Mouse (Mus musculus) urinary bladder, adult 18-20 months (tissue): ENCODE measurements around the gene Olfr70.

ENCODE experiments used
- DNase-seq, 2 experiments: peaks; one replicate each; pipeline ENCODE4 v3.0.0; 2022; ENCODE audit warnings: low spot score in 2 of 2, mixed read lengths in 2 of 2

Olfr70 gene

GRCm38 (mm10) chr4:43711821-43712220 lies 11.2 kb upstream of the Olfr70 start:
- peak; percentile 59 to 73 for DNase-seq

GRCm38 (mm10) chr4:43709869-43710268 lies 9.3 kb upstream of the Olfr70 start, which contains the start of gene Olfr71:
Olfr71 (minus strand) TSS chr4:43710255.
- no peak for DNase-seq

- no peak for DNase-seq
These were observed 5.4 kb upstream of the Olfr70 start for GRCm38 (mm10) chr4:43705991-43706390.

- no peak for DNase-seq
These were observed 3.2 kb upstream of the Olfr70 start for GRCm38 (mm10) chr4:43703851-43704250.

- DNase-seq, result no peak
These were observed 2.8 kb upstream of the Olfr70 start for GRCm38 (mm10) chr4:43703439-43703838.

GRCm38 (mm10) chr4:43696561-43696960 lies 4.0 kb downstream of the Olfr70 start:
- DNase-seq, result no peak

GRCm38 (mm10) chr4:43695249-43695671 lies 5.3 kb downstream of the Olfr70 start:
- DNase-seq, result peak; percentile 22 to 68

- DNase-seq, result no peak
These were observed 6.0 kb downstream of the Olfr70 start for GRCm38 (mm10) chr4:43694439-43695248.

GRCm38 (mm10) chr4:43693806-43694241 lies 6.8 kb downstream of the Olfr70 start:
- peak; percentile 17 to 58 for DNase-seq

- no peak for DNase-seq
These were observed 9.6 kb downstream of the Olfr70 start for GRCm38 (mm10) chr4:43691026-43691425.

- DNase-seq, result no peak
These were observed 10.6 kb downstream of the Olfr70 start for GRCm38 (mm10) chr4:43690021-43690420.

GRCm38 (mm10) chr4:43679416-43680043 lies 21.1 kb downstream of the Olfr70 start:
- DNase-seq, result no peak

- DNase-seq, result no peak
These were observed 22.1 kb downstream of the Olfr70 start for GRCm38 (mm10) chr4:43678541-43678940.

GRCm38 (mm10) chr4:43675608-43676007 lies 25.0 kb downstream of the Olfr70 start:
- no peak for DNase-seq

GRCm38 (mm10) chr4:43674974-43675373 lies 25.6 kb downstream of the Olfr70 start:
- no peak for DNase-seq

- no peak for DNase-seq
These were observed 26.9 kb downstream of the Olfr70 start for GRCm38 (mm10) chr4:43673703-43674102.

- peak; percentile 76 to 86 for DNase-seq
These were observed 28.5 kb downstream of the Olfr70 start for GRCm38 (mm10) chr4:43672070-43672469.

GRCm38 (mm10) chr4:43669428-43669794 lies 31.2 kb downstream of the Olfr70 start:
- DNase-seq, result peak in 1 of 2 experiments; percentile 57

GRCm38 (mm10) chr4:43668782-43669427 lies 31.7 kb downstream of the Olfr70 start, which contains the start of the genes Tmem8b and Fam221b:
Tmem8b (plus strand) TSS chr4:43668971.
Fam221b (minus strand) TSS chr4:43669145.
- peak; percentile 83 to 91 for DNase-seq

- DNase-seq, result no peak
These were observed 34.2 kb downstream of the Olfr70 start for GRCm38 (mm10) chr4:43666412-43666811.

GRCm38 (mm10) chr4:43657146-43657545 lies 43.5 kb downstream of the Olfr70 start:
- DNase-seq, result no peak
